Mouse (Mus musculus): Measurements from ENCODE around the gene Col4a3bp.

DNA sequence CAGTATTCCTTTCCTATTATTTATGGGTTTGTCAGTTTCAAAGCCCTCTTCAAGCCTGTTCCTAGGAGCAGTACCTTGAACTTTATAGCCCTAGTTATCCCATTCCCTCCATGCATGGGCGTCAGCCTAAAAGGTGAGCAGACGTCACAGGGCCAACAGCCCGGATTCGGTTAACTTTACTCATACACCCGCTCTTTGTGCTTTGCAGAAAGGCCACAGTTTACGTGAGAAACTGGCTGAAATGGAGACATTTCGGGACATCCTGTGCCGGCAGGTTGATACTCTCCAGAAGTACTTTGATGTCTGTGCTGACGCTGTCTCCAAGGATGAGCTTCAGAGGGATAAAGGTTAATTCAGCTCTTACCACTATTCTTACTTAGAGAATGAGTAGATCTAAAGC is 56.8 kb downstream of the Col4a3bp start:
- no peak for TF ChIP-seq POLR2A (IDR thresholded peaks at IDR 0.05; ENCODE audit: insufficient read depth, low read length)
- TF ChIP-seq CTCF (IDR thresholded peaks at IDR 0.05; ENCODE audit: low read depth, low read length) = no peak
- no peak for TF ChIP-seq EP300 (IDR thresholded peaks at IDR 0.05; ENCODE audit: insufficient read depth, low read depth, low read length)
